Mouse (Mus musculus): ENCODE results near the gene Cdca4. TPM values are rescaled to one million over a fixed set of nuclear protein-coding genes. Genes with fewer than 3 reads are reported as not detected.

Cdca4 gene
- polyA plus RNA-seq, 1 experiment from 2014 or later = 30.3 TPM

DNA sequence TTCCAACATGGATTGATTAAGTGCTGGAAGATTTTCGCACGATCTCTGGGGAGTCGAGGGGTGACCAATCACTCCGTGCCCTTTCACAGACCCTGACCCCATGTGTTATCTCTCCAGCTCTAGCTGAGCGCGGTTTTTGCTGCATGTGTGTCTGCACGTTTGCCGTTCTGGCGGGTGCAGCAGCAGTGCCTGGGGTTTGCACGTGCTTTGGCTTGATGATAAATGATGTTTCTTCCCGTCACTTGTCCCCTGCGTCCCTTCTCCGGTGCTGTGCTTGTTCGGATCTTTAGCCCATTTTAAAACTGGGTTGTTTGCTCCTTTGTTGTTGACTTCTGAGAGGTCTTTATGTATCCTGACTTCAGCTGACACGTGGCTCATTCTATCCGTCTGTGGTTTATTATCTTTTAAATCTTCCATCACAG, 40.6 kb upstream of the Cdca4 start:
- H3K27me3 ChIP-seq (replicated peaks) = peaks cover 31% of the 10 kb centered on the region
- H3K9ac ChIP-seq (replicated peaks) = no peak overlapping the region
- H3K4me2 ChIP-seq = peak overlapping the region; percentile 45
- peaks cover 13% of the 10 kb centered on the region for H3K4me1 ChIP-seq
- H3K36me3 ChIP-seq = no peaks in the 10 kb centered on the region
- no peak for ATAC-seq (ENCODE audit: low FRiP score)
- no peak overlapping the region for H3K4me3 ChIP-seq (replicated peaks)
- 10% methylated on average over 16 of the region's 16 CpGs for WGBS
- no peaks in the 10 kb centered on the region for H3K9me3 ChIP-seq (replicated peaks)
- no peak overlapping the region for H3K27ac ChIP-seq (replicated peaks)

- Histone ChIP-seq H3K36me3 (no peaks in the 10 kb centered on the region), H3K9me3 (replicated peaks) (no peaks in the 10 kb centered on the region), H3K4me2 (no peak within 1 kb of the TSS), H3K4me1 (peaks cover 5% of the 10 kb centered on the region), H3K4me3 (replicated peaks) (no peak within 1 kb of the TSS), H3K27ac (replicated peaks) (no peak within 1 kb of the TSS), H3K9ac (replicated peaks) (no peak within 1 kb of the TSS), H3K27me3 (replicated peaks) (peaks cover 18% of the 10 kb centered on the region)
- 72% methylated on average over 13 of the region's 13 CpGs for WGBS
- ATAC-seq (ENCODE audit: low FRiP score) = no peak
Observed at GRCm38 (mm10) chr12:112868178-112869087, 39.2 kb upstream of the Cdca4 start, which contains the start of gene Gpr132. Gene Gpr132, minus strand, starts transcription at chr12:112868228.

DNA sequence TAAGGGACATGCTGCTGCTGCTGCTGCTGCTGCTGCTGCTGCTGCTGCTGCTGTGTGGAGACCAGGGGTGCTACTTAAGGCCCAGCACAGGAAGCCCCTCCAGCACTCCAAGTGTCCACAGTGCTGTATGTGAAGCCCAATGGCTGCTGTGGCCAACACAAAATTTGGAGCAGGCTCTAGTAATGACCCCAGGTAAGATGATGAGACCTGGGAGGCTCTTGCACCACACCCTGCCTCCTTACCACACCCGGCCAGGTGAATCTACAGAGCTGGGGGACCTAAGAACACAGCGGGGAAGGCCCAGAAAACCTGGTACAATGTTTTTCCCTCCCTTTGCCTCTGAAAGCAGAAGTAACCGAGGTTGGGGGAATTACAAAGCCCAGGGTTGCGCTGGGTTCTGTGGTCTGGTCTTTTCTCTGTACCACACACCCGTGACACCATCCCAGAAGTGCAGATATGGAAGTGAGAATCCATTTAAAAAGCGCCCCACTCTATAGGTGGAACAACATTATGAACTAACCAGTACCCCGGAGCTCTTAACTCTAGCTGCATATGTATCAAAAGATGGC, 38.0 kb upstream of the Cdca4 start:
- WGBS = 90% methylated on average over 7 of the region's 7 CpGs
- H3K9me3 ChIP-seq (replicated peaks) = no peaks in the 10 kb centered on the region
- H3K27ac ChIP-seq (replicated peaks) = no peak overlapping the region
- ATAC-seq (ENCODE audit: low FRiP score) = no peak
- H3K4me3 ChIP-seq (replicated peaks) = no peak overlapping the region
- no peaks in the 10 kb centered on the region for H3K36me3 ChIP-seq
- peaks cover 7% of the 10 kb centered on the region; the same call in 1 of the 2 replicates for H3K27me3 ChIP-seq (replicated peaks)
- H3K9ac ChIP-seq (replicated peaks) = no peak overlapping the region
- H3K4me1 ChIP-seq = peaks cover 5% of the 10 kb centered on the region
- no peak overlapping the region for H3K4me2 ChIP-seq

DNA sequence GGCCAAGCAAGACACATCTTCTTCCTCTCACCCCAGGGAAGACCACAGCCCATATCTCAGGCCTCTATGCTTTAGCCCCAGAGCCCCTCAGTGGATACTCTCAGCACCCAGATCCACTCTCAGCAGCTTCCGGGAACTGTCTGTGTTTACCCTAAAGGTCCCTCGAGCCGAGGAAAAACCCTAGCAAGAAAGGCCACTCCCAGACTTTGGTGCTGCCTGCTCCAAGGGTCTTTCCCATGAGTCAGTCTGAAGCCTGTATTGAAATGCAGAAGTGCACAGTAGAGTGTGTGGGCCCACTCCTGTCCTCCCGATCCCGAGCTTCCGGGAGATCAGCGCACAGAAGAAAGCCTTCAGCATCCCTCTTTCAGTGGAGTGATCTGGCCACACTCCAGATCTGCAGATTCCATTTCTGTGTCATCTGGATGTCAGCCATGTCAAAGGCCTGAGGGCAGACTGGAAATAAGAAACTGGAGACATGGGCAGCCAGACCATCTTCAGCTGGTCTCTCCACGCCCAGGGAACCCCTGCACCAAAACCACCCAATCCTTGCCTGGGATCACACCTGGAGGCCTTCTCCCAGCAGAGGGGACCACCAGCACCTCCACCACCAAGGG, 37.4 kb upstream of the Cdca4 start:
- no peaks in the 10 kb centered on the region for H3K9me3 ChIP-seq (replicated peaks)
- peaks cover 5% of the 10 kb centered on the region for H3K4me1 ChIP-seq
- no peaks in the 10 kb centered on the region for H3K36me3 ChIP-seq
- H3K9ac ChIP-seq (replicated peaks) = no peak overlapping the region
- no peak overlapping the region for H3K4me2 ChIP-seq
- ATAC-seq (ENCODE audit: low FRiP score) = no peak
- 82% methylated on average over 8 of the region's 8 CpGs for WGBS
- H3K27me3 ChIP-seq (replicated peaks) = peaks cover 7% of the 10 kb centered on the region; the same call in 1 of the 2 replicates
- no peak overlapping the region for H3K27ac ChIP-seq (replicated peaks)
- no peak overlapping the region for H3K4me3 ChIP-seq (replicated peaks)

DNA sequence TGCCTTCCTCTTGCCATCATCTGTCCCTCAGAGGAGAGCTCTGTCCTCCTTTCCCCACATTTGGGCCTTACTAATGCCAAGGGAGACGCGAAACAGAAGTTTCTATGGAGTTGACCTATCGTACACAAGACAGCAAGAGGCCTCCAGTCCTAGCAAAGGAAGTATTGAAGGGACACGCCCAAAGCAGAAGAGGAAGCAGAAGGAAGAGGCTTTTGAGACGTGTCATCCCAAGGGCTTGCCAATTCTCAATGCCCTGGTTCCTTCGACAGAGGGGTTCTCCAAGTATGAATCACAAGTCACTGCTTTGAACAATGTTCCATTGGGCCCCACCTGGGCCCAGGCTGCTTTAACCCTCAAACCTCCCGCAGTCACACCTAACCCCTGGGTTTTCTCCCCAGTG, 35.6 kb upstream of the Cdca4 start:
- H3K9ac ChIP-seq (replicated peaks) = no peak overlapping the region
- ATAC-seq (ENCODE audit: low FRiP score) = no peak
- H3K9me3 ChIP-seq (replicated peaks) = no peaks in the 10 kb centered on the region

DNA sequence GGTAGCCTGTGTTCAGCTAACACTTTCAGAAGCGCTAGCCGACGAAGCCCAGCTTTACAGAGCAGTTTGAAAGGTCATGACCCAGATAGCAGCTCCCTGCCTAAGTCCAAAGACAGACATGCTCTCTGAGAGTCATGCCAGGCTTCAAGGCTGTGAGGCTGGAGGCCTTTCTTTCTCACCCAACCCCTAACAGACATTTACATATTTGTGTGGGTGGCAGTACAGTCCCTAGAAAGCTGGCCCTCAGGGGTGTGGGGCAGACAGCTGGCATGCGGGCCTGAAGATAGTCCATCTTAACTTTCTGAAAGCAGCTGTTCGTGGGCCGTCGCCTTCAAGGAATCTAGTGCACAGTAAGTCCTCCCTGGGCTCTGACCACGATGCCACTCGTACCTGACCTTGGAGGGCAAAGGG, 32.7 kb upstream of the Cdca4 start:
- WGBS = 69% methylated on average over 9 of the region's 9 CpGs
- H3K4me1 ChIP-seq = no peaks in the 10 kb centered on the region
- H3K9ac ChIP-seq (replicated peaks) = no peak overlapping the region
- H3K36me3 ChIP-seq = no peaks in the 10 kb centered on the region
- no peak overlapping the region for H3K27ac ChIP-seq (replicated peaks)
- H3K9me3 ChIP-seq (replicated peaks) = no peaks in the 10 kb centered on the region
- H3K27me3 ChIP-seq (replicated peaks) = no peaks in the 10 kb centered on the region
- H3K4me2 ChIP-seq = no peak overlapping the region
- no peak for ATAC-seq (ENCODE audit: low FRiP score)
- H3K4me3 ChIP-seq (replicated peaks) = no peak overlapping the region

More for the DNA sequence above, 35.6 kb upstream of the Cdca4 start:
- Histone ChIP-seq H3K27me3 (replicated peaks) (0 out of 2 replicates have a peak, but pooled peaks cover 2% of the 10 kb centered on the region), H3K36me3 (no peaks in the 10 kb centered on the region), H3K4me2 (no peak overlapping the region), H3K4me1 (peaks cover 3% of the 10 kb centered on the region), H3K27ac (replicated peaks) (no peak overlapping the region), H3K4me3 (replicated peaks) (no peak overlapping the region)
- 90% methylated on average over 7 of the region's 7 CpGs for WGBS

GRCm38 (mm10) chr12:112860765-112861164, 31.5 kb upstream of the Cdca4 start:
- 69% methylated on average over 7 of the region's 7 CpGs for whole genome bisulfite sequencing
- Histone ChIP-seq H3K27me3 (replicated peaks) (no peaks in the 10 kb centered on the region), H3K4me3 (replicated peaks) (no peak overlapping the region), H3K9me3 (replicated peaks) (no peaks in the 10 kb centered on the region), H3K4me2 (no peak overlapping the region), H3K36me3 (no peaks in the 10 kb centered on the region), H3K9ac (replicated peaks) (no peak overlapping the region), H3K27ac (replicated peaks) (no peak overlapping the region), H3K4me1 (no peaks in the 10 kb centered on the region)
- no peak for ATAC-seq (ENCODE audit: low FRiP score)

- Histone ChIP-seq H3K27ac (replicated peaks) (no peak overlapping the region), H3K4me2 (no peak overlapping the region), H3K4me3 (replicated peaks) (no peak overlapping the region), H3K9ac (replicated peaks) (no peak overlapping the region), H3K36me3 (no peaks in the 10 kb centered on the region), H3K9me3 (replicated peaks) (no peaks in the 10 kb centered on the region), H3K4me1 (no peaks in the 10 kb centered on the region), H3K27me3 (replicated peaks) (no peaks in the 10 kb centered on the region)
- 83% methylated on average over 8 of the region's 8 CpGs for WGBS
- no peak for ATAC-seq (ENCODE audit: low FRiP score)
Observed at GRCm38 (mm10) chr12:112859930-112860329, 30.7 kb upstream of the Cdca4 start.

GRCm38 (mm10) chr12:112858581-112859336, 29.5 kb upstream of the Cdca4 start:
- no peaks in the 10 kb centered on the region for H3K36me3 ChIP-seq

GRCm38 (mm10) chr12:112857021-112857925, 28.1 kb upstream of the Cdca4 start:
- Histone ChIP-seq H3K4me1 (no peaks in the 10 kb centered on the region), H3K9me3 (replicated peaks) (no peaks in the 10 kb centered on the region)

More at GRCm38 (mm10) chr12:112858581-112859336, 29.5 kb upstream of the Cdca4 start:
- Histone ChIP-seq H3K4me1 (no peaks in the 10 kb centered on the region), H3K27ac (replicated peaks) (no peak overlapping the region), H3K9me3 (replicated peaks) (no peaks in the 10 kb centered on the region), H3K9ac (replicated peaks) (no peak overlapping the region), H3K4me3 (replicated peaks) (no peak overlapping the region), H3K4me2 (no peak overlapping the region), H3K27me3 (replicated peaks) (no peaks in the 10 kb centered on the region)
- no peak for ATAC-seq (ENCODE audit: low FRiP score)
- 91% methylated on average over 9 of the region's 9 CpGs for WGBS

More at GRCm38 (mm10) chr12:112857021-112857925, 28.1 kb upstream of the Cdca4 start:
- H3K9ac ChIP-seq (replicated peaks) = no peak overlapping the region
- H3K36me3 ChIP-seq = no peaks in the 10 kb centered on the region
- H3K4me3 ChIP-seq (replicated peaks) = no peak overlapping the region
- H3K27ac ChIP-seq (replicated peaks) = no peak overlapping the region
- ATAC-seq (ENCODE audit: low FRiP score) = no peak
- WGBS = 75% methylated on average over 9 of the region's 9 CpGs
- H3K4me2 ChIP-seq = no peak overlapping the region
- no peaks in the 10 kb centered on the region for H3K27me3 ChIP-seq (replicated peaks)

All from neural tube, embryonic 15.5 days (tissue).